Mouse (Mus musculus) left cerebral cortex, adult 11 months (tissue): ENCODE results near the gene Prss2.
"Not testable (repeated sequence)": the region's sequence is repeated elsewhere in the genome, so short reads cannot be mapped to it uniquely, and the experiment has no call there.

Source experiments
- DNase-seq: peaks from one replicate; pipeline ENCODE4 v3.0.0; 2022; ENCODE audit warnings: low spot score

Gene Prss2

DNA sequence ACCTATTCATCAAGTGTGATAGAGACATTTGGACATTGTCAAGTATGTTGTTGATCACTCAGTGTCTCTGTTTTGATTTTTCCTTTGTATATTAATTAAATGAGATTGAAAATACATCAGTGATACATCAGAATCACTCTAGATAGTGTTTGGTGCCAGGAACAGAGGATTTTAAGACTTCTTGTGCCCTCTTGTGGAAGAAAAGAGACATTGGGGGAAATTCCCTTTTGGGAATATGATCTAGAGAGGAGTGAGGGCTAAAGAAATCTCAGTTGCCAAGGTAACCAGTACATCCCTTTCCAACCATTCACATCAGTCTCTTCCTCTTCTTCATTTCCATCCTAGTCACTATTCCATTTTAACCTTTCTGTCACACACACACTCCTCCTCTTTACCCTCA, 34.8 kb downstream of the Prss2 start:
- peak; percentile 36 for DNase-seq

DNA sequence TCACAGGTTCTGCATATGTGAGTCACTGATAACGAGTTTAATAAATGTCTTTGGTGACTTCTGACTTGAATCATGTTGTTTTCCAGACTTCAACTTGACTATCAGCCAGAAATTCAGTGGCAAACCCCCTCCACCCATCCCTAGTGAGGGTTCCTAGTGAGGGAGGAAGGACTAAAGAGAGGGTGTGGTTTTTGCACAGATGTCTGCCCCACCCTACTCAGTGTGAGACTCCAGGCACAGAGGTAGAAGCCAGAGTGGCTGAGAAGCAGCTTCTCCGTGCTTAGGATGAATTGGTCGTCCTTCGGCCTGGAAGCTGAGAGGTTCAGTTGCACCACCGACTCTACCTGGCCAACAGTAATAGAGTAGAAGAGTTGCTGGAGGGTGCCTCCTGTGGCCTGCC, 35.9 kb downstream of the Prss2 start:
- DNase-seq: no peak

DNA sequence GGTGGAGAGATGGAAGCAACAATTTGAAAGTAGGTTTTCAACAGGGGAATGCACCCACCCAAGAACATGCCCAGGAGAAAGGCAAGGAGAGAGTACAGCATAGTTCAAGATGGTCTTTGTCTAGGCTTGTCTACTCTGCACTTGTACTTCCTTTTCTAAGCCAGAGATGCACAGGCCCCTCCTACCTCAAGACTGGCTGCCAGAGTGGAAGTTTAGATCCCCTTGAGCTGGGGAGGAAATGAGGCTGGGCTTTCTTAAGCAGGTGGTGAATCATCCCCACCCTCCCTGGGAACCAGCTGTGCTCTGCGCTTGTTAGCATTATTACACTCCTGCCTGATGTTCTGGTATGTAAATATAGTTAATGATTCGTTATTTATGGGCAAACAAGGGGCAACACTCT, 36.7 kb downstream of the Prss2 start:
- DNase-seq: no peak

DNA sequence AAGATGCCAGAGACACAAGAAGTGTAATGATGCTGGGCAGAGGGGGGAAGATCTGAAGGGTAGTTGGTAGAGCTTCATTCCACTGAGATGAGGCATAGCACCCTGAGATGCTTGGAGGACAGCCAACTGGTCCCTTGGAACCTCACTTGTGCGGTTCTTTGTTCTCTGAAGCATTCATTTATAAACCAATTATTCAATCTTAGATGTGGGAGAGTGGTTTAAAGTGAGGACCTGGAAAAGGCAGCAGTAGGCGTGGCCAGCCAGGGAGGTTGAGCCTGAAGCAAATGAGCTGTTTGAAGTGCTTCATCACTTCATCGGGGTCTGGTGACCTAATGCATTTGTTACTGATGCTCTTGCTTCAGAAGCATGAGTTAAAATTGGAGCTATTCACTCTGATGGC, 37.7 kb downstream of the Prss2 start:
- DNase-seq: no peak

DNA sequence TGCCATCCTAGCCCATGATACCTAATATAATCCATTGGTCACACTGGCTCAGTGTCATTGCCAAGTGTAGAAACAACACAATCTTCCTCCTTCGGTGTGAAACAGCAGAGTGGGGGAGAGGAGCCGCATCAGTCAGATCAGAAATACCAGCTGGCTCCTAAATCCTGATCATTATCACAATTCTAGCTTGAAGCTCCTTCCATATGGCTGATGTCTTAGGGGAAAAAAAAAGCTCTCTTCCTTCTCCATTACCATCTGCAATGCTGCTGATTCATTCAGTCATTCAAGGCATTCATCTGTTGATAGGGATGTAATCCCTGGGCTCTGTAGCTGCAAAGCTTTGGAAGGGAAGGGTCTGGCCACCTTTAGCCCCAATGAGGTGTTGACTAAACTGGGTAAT, 38.7 kb downstream of the Prss2 start:
- peak; percentile 28 for DNase-seq

DNA sequence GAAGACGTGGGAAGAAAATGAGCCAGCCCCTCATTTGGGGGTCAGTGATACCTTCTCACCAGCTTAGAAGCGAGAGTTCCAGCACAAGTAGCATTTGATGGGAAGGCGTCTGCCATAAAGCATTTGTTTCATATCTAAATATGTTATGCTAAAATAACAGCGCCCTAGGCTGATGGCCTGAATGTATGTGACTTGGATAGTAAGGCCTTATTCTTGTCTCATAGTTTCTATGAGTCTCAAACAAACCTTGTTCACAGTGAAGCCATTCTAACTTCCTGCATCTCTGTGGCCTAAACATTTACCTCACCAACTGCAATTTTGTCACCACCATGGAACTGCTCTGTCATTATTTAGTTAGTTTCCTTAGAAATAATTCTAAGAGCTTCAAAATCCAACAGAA, 41.0 kb downstream of the Prss2 start:
- no peak for DNase-seq

DNA sequence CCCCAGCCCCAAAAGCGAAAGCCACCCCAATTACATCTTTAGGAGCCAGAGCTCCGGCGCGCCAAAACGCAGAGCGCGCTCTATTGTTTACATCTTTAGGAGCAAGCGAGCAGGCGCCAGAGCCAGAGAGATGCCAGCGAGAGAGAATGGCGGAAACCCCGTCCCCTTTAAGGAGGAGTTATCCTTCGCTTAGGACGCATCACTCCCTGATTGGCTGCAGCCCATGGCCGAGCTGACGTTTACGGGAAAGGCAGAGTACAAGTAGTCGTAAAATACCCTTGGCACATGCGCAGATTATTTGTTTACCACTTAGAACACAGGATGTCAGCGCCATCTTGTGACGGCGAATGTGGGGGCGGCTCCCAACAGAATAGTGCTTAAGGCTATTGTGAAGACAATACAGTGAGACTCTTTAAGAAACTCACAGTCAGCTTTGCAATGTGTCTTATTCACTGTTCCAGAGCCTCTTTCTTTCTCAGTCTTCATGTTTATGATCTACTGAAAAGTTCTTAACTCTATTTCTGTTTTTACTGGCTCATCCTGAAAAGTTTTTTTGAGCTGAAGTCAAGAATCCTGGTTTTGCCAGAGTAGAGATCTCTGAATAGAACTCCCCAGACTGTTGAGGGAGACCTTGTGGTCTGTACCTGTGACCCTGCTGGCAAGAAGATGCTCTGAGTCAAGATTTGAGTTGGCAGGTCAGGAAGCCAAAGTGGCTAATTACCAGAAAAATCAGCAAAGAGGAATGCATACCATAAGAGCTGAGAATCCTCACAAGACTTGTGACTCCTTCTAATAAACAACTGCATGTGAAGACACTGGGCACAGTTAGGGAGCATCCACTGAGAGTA, 41.7 kb downstream of the Prss2 start:
- not testable (repeated sequence) for DNase-seq

DNA sequence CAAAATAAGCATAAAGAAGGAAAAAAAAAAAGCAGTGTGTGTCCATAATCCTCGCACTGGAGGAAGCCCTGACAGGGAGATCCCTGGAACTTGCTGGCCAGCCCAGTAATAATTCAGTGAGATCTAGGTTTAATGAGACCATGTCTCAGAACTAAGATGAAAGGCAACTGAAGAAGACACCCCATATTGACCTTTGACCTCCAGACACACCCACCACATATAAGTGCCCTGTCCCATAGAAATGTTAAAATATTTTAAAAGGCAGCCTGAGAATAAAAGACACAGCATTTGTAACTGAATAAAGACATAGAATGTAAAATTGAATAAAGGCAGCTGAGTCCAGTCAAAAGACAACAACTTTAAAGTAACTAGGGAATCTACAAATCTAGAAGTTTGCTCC, 43.7 kb downstream of the Prss2 start:
- DNase-seq: no peak

DNA sequence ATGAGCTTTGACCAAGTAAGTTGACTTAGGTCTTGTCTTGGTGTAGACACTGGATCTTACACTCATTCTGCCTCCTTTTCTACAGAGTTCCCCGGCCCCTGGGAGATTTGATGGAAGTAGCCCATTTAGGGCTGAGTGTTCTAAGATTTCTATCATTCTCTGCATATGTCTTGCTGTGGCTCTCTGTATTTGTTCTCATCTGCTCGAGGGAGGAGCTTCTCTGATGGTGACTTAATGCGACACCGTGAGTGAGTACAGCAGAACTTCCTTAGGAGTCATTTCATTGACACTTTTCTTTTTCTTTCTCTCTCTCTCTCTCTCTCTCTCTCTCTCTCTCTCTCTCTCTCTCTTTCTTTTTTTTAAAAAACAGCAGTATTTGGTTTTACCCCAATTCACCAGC, 45.4 kb downstream of the Prss2 start:
- DNase-seq: no peak

DNA sequence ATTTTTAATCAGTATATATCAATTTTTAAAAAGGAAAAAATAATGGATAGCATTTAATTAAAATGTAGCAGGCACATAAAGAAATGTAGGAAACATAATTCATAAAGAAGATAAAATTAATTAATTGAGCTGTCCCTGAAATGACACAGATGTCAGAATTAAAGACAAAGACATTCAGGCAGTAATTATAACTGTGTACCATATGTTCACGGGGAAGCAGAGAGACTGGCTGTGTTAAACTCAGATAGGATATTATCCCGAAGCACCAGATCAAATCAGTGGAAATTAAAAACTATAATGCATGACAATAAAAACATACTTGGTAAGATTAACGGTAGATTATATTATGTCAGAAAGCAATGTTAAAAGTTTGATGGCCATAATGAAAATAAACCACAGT, 47.5 kb downstream of the Prss2 start:
- DNase-seq: no peak
